Mouse (Mus musculus): Measurements from ENCODE around the gene Lfng. TPM values are rescaled to one million over a fixed set of nuclear protein-coding genes. Genes with fewer than 3 reads are reported as not detected.

The Lfng gene
- polyA plus RNA-seq, 1 experiment from 2014 or later, result 3.5 TPM

DNA sequence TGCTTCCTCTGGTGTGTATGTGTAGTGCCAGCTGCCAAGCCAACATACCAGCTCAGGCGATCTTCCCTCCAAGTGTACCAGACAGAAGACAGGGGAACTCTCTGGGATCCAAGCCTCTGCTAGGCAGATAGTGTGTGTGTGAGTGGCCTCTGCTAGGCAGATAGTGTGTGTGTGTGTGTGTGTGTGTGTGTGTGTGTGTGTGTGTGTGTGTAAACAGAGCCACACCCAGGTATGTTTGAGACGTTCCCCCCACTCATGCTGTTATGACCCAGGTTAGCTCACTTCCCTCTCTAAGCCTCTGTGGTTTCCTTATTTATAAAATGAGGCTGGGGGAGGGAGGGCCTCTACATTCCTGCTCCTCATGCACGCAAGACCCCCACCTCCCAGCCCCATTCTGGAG lies 10.7 kb upstream of the Lfng start:
- H3K9me3 ChIP-seq, result no peaks in the 10 kb centered on the region
- H3K27me3 ChIP-seq (replicated peaks), result peaks cover 17% of the 10 kb centered on the region
- H3K4me1 ChIP-seq, result peaks cover 8% of the 10 kb centered on the region
- H3K27ac ChIP-seq (replicated peaks), result no peak overlapping the region
- 61% methylated on average over 3 of the region's 3 CpGs for WGBS
- no peak overlapping the region for H3K9ac ChIP-seq
- no peak overlapping the region for H3K4me2 ChIP-seq
- ATAC-seq (ENCODE audit: extremely low read depth, insufficient number of reproducible peaks, low FRiP score, low TSS enrichment), result no peak
- no peak overlapping the region for H3K4me3 ChIP-seq
- no peaks in the 10 kb centered on the region for H3K36me3 ChIP-seq

DNA sequence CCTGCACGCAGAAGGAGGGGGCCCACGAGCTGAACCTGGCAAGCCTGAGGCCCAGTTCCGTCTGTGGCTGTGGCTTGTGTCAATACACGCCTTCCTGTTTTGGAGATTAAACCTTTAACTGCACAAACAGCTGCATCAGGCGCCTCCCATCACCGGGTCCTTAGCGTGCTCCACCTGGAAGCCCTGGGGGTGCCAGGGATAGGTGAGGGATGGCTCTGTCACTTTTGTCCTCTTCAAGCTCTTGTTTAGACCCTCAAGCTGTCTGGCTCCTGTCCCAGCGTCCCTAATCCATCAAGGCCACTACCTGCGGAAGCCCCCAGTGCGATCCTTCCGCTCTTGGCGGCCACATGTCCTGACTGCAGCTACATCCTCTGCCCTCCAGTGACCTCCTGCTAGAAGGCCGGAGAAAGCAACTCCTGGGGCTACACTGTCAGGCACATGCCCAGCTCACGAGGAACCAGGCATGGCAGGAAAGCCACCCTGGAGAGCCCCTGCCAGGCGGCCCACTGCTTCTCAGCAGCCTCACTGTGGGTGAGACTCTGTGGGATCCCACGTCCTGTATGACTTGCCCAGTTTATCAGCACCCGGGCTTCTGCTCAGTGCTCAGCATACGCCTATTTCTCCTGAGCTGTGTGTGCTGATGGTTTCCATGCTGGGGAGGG lies 10.1 kb upstream of the Lfng start:
- Histone ChIP-seq H3K4me2 (no peak overlapping the region), H3K27me3 (replicated peaks) (peaks cover 23% of the 10 kb centered on the region), H3K9ac (no peak overlapping the region; the same call in 1 of the 2 replicates), H3K27ac (replicated peaks) (no peak overlapping the region), H3K4me3 (no peak overlapping the region), H3K4me1 (peaks cover 8% of the 10 kb centered on the region), H3K9me3 (no peaks in the 10 kb centered on the region), H3K36me3 (no peaks in the 10 kb centered on the region)
- 54% methylated on average over 18 of the region's 18 CpGs for WGBS
- ATAC-seq (ENCODE audit: extremely low read depth, insufficient number of reproducible peaks, low FRiP score, low TSS enrichment), result no peak

GRCm38 (mm10) chr5:140597787-140598186 lies 9.3 kb upstream of the Lfng start:
- Histone ChIP-seq H3K4me1 (peaks cover 8% of the 10 kb centered on the region), H3K9ac (no peak overlapping the region), H3K4me3 (no peak overlapping the region), H3K27ac (replicated peaks) (no peak overlapping the region), H3K36me3 (no peaks in the 10 kb centered on the region), H3K27me3 (replicated peaks) (peaks cover 30% of the 10 kb centered on the region), H3K4me2 (no peak overlapping the region), H3K9me3 (no peaks in the 10 kb centered on the region)
- no peak for ATAC-seq (ENCODE audit: extremely low read depth, insufficient number of reproducible peaks, low FRiP score, low TSS enrichment)
- WGBS, result 73% methylated on average over 4 of the region's 4 CpGs

- Histone ChIP-seq H3K27ac (replicated peaks) (no peak overlapping the region), H3K9ac (no peak overlapping the region), H3K36me3 (no peaks in the 10 kb centered on the region), H3K4me3 (no peak overlapping the region), H3K4me1 (peaks cover 8% of the 10 kb centered on the region), H3K27me3 (replicated peaks) (peaks cover 49% of the 10 kb centered on the region), H3K9me3 (no peaks in the 10 kb centered on the region), H3K4me2 (no peak overlapping the region)
- ATAC-seq (ENCODE audit: extremely low read depth, insufficient number of reproducible peaks, low FRiP score, low TSS enrichment), result no peak
- 61% methylated on average over 5 of the region's 5 CpGs for WGBS
Observed at GRCm38 (mm10) chr5:140599939-140600338, 7.2 kb upstream of the Lfng start.

DNA sequence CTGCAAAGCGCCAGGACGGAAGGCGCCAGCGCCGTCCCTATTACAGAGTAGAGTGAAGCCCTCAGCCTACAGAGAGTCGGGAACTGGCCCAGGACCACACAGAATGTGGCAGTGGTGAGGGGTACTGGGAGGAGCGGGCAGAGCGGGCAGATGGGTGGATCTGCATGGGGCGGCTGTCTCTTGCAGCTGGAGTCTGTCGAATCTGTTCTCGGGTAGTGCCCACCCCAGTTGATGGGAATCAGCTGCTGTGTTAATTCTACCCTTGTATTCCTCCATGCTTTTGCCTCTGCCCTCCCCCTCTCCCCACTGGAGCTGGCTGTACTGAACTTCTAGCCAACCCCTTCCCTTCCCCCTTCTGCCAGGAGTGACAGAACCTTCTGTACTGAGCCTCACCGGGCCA lies 5.4 kb upstream of the Lfng start:
- Histone ChIP-seq H3K9ac (no peak overlapping the region), H3K36me3 (no peaks in the 10 kb centered on the region), H3K27me3 (replicated peaks) (peaks cover 67% of the 10 kb centered on the region), H3K4me2 (no peak overlapping the region), H3K4me3 (no peak overlapping the region), H3K9me3 (no peaks in the 10 kb centered on the region), H3K4me1 (peaks cover 13% of the 10 kb centered on the region), H3K27ac (replicated peaks) (no peak overlapping the region)
- ATAC-seq (ENCODE audit: extremely low read depth, insufficient number of reproducible peaks, low FRiP score, low TSS enrichment), result no peak
- 74% methylated on average over 12 of the region's 12 CpGs for WGBS

- H3K4me3 ChIP-seq, result no peak overlapping the region
- WGBS, result 47% methylated on average over 2 of the region's 2 CpGs
- no peaks in the 10 kb centered on the region for H3K9me3 ChIP-seq
- peaks cover 75% of the 10 kb centered on the region for H3K27me3 ChIP-seq (replicated peaks)
- no peak for ATAC-seq (ENCODE audit: extremely low read depth, insufficient number of reproducible peaks, low FRiP score, low TSS enrichment)
- H3K9ac ChIP-seq, result no peak overlapping the region
- no peaks in the 10 kb centered on the region for H3K36me3 ChIP-seq
- no peak overlapping the region for H3K27ac ChIP-seq (replicated peaks)
- H3K4me2 ChIP-seq, result no peak overlapping the region
- peaks cover 15% of the 10 kb centered on the region for H3K4me1 ChIP-seq
Observed at GRCm38 (mm10) chr5:140602540-140602939, 4.6 kb upstream of the Lfng start.

DNA sequence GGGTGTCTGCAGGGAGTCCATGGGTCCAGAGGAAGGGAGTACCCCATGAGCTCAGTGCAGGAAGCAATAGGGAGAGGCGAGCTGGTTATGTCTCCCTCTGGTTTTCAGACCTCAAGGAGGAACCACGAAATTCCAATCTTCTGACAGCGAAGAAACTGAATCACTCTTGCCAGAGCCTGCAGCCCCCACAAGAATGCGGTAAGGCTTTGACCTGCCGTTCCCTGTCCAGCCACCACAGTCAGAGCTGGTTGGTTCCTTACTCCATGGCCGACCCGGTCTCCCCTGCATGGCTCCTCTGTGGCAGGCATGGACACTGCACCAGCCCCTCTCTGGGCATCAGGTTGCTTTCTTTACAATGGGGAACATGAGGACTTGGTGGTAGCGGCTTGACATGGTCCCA lies 2.7 kb upstream of the Lfng start:
- peaks cover 88% of the 10 kb centered on the region for H3K27me3 ChIP-seq (replicated peaks)
- no peak overlapping the region for H3K27ac ChIP-seq (replicated peaks)
- H3K9me3 ChIP-seq, result no peaks in the 10 kb centered on the region
- no peak overlapping the region for H3K4me2 ChIP-seq
- H3K36me3 ChIP-seq, result no peaks in the 10 kb centered on the region
- no peak overlapping the region for H3K4me3 ChIP-seq
- 62% methylated on average over 8 of the region's 8 CpGs for WGBS
- H3K4me1 ChIP-seq, result peaks cover 34% of the 10 kb centered on the region
- no peak overlapping the region for H3K9ac ChIP-seq
- ATAC-seq (ENCODE audit: extremely low read depth, insufficient number of reproducible peaks, low FRiP score, low TSS enrichment), result no peak

GRCm38 (mm10) chr5:140605228-140605627 lies 1.9 kb upstream of the Lfng start:
- Histone ChIP-seq H3K9me3 (no peaks in the 10 kb centered on the region), H3K27me3 (replicated peaks) (peaks cover 91% of the 10 kb centered on the region), H3K4me2 (no peak overlapping the region), H3K9ac (no peak overlapping the region), H3K36me3 (no peaks in the 10 kb centered on the region), H3K4me1 (peaks cover 42% of the 10 kb centered on the region), H3K4me3 (no peak overlapping the region), H3K27ac (replicated peaks) (no peak overlapping the region)
- 18% methylated on average over 3 of the region's 3 CpGs for WGBS
- no peak for ATAC-seq (ENCODE audit: extremely low read depth, insufficient number of reproducible peaks, low FRiP score, low TSS enrichment)

DNA sequence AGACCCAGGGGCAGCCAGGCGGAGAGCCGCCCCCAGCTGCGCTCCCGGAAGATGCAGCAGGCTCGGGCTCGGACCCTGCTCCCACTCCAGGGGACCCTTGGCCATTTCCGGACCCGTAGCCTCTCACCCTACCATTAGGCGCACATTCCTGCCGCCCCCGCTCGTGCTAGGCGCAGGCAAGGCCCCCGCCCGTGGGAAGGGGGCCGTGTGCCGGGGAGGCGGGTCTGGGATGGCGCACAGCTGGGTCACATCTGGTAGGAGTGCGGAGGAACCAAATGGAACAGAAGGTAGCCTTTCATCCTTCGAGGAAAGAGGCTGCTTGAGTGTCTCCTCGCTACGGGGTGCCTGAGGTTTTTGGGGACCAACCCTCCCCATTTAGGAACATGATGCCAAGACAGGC lies 734 bp upstream of the Lfng start:
- H3K4me3 ChIP-seq, result peak overlapping the region; percentile 56
- no peaks in the 10 kb centered on the region for H3K9me3 ChIP-seq
- H3K9ac ChIP-seq, result peak overlapping the region; percentile 37; the same call in 1 of the 2 replicates
- no peak overlapping the region for H3K27ac ChIP-seq (replicated peaks)
- H3K4me1 ChIP-seq, result peaks cover 54% of the 10 kb centered on the region
- H3K27me3 ChIP-seq (replicated peaks), result peaks cover 94% of the 10 kb centered on the region
- peak overlapping the region; percentile 75 for H3K4me2 ChIP-seq
- WGBS, result under 1% methylated on average over 23 of the region's 23 CpGs
- no peaks in the 10 kb centered on the region for H3K36me3 ChIP-seq
- ATAC-seq (ENCODE audit: extremely low read depth, insufficient number of reproducible peaks, low FRiP score, low TSS enrichment), result no peak

DNA sequence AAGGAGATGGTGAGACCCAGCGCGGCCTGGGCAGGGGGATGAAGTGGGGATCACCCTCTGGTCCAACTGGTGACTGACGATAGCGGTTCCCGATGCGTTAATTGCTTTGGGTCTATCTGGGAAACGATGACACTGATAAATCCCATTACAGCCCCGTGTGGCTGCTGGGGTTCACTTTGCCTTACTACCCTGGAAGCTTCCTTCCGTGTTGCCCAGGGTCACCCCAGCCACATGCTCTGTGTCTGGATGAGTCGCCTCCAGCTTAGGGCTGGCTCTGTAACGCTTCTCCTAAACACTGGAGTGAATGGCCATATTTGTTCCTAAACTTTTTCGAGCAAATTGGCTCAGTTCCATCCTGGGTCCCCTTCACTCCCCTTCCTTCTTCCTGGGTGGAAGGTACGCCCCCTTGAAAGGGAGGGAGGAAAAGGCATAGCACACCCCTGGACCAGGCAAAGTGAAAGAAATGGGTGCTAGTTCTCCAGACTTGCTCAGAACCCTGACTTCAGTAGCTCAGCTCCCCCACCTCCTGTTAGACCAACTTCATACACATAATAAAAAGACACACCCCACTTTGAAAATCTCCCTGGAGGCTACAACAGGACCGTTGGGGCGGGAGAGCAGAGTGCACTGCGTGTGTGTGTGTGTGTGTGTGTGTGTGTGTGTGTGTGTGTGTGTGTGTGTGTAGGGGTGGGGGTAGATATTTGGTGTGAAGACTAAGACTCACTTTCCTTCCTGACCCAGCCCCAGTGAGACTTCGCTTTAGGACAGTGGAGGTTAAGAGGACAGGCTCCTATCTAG lies 915 bp downstream of the Lfng start:
- H3K27me3 ChIP-seq (replicated peaks), result peaks cover 96% of the 10 kb centered on the region
- H3K9me3 ChIP-seq, result no peaks in the 10 kb centered on the region
- peaks cover 66% of the 10 kb centered on the region for H3K4me1 ChIP-seq
- H3K36me3 ChIP-seq, result no peaks in the 10 kb centered on the region
- ATAC-seq (ENCODE audit: extremely low read depth, insufficient number of reproducible peaks, low FRiP score, low TSS enrichment), result no peak
- peak overlapping the region; percentile 75 for H3K4me2 ChIP-seq
- 3% methylated on average over 16 of the region's 17 CpGs for WGBS
- H3K4me3 ChIP-seq, result peak overlapping the region; percentile 56
- H3K9ac ChIP-seq, result peak overlapping the region; percentile 79
- peak overlapping the region; percentile 82 for H3K27ac ChIP-seq (replicated peaks)

DNA sequence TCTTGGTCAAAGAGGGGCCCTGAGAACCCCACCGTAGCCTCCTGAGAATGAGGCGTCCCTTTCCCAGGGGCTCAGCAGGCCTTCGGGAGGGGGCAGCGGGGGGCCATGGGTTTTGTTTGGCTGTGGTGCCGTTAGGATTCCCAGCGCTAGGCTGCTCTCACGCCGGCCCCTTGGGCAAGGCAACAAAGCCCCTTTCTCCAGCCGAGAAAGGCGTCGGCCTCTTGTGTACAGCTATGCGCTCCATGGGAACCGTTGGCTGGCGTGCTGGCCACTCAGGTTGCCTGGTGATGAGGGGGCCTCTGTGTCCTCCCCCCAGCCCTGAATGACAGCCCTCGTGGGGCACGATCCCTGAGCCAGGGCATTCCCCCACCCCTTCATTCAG lies 1.5 kb downstream of the Lfng start:
- H3K4me1 ChIP-seq, result peaks cover 66% of the 10 kb centered on the region
- no peak for ATAC-seq (ENCODE audit: extremely low read depth, insufficient number of reproducible peaks, low FRiP score, low TSS enrichment)
- WGBS, result 2% methylated on average over 16 of the region's 16 CpGs

More for the DNA sequence above, 1.5 kb downstream of the Lfng start:
- Histone ChIP-seq H3K9ac (peak overlapping the region; percentile 79), H3K4me2 (peak overlapping the region; percentile 75), H3K27me3 (replicated peaks) (peaks cover 94% of the 10 kb centered on the region), H3K36me3 (no peaks in the 10 kb centered on the region), H3K9me3 (no peaks in the 10 kb centered on the region), H3K4me3 (peak overlapping the region; percentile 56), H3K27ac (replicated peaks) (peak overlapping the region; percentile 82)

All from heart, embryonic 13.5 days (tissue).